Mouse (Mus musculus): Measurements from ENCODE around the gene Rtp3. TPM values are rescaled to one million over a fixed set of nuclear protein-coding genes. Genes with fewer than 3 reads are reported as not detected.

Rtp3 gene
- polyA plus RNA-seq, 1 experiment from 2014 or later, result not detected

- 5% methylated on average over 5 of the region's 5 CpGs for WGBS
- no peaks in the 10 kb centered on the region for H3K36me3 ChIP-seq
Measured at GRCm38 (mm10) chr9:110997245-110997644, 6.9 kb upstream of the Rtp3 start.

GRCm38 (mm10) chr9:110994716-110995172 lies 4.4 kb upstream of the Rtp3 start:
- DNase-seq (ENCODE audit: low spot score), result peak; percentile 83
- Histone ChIP-seq H3K9me3 (no peaks in the 10 kb centered on the region), H3K4me1 (replicated peaks) (peaks cover 16% of the 10 kb centered on the region; the same call in 1 of the 2 replicates), H3K4me3 (peak overlapping the region; percentile 51), H3K27ac (peak overlapping the region; percentile 86), H3K27me3 (ENCODE audit: insufficient read depth, poor library complexity, severe bottlenecking) (no peaks in the 10 kb centered on the region), H3K36me3 (no peaks in the 10 kb centered on the region)
- 8% methylated on average over 13 of the region's 13 CpGs for WGBS

More at GRCm38 (mm10) chr9:110997245-110997644, 6.9 kb upstream of the Rtp3 start:
- Histone ChIP-seq H3K9me3 (no peaks in the 10 kb centered on the region), H3K27ac (no peak overlapping the region), H3K27me3 (ENCODE audit: insufficient read depth, poor library complexity, severe bottlenecking) (no peaks in the 10 kb centered on the region), H3K4me1 (replicated peaks) (peaks cover 20% of the 10 kb centered on the region; the same call in 1 of the 2 replicates), H3K4me3 (no peak overlapping the region)
- peak; percentile 69 for DNase-seq (ENCODE audit: low spot score)

GRCm38 (mm10) chr9:110993281-110993709 lies 2.9 kb upstream of the Rtp3 start:
- H3K36me3 ChIP-seq, result no peaks in the 10 kb centered on the region
- peak; percentile 11 for DNase-seq (ENCODE audit: low spot score)
- no peaks in the 10 kb centered on the region for H3K27me3 ChIP-seq (ENCODE audit: insufficient read depth, poor library complexity, severe bottlenecking)
- no peaks in the 10 kb centered on the region for H3K9me3 ChIP-seq
- H3K4me1 ChIP-seq (replicated peaks), result 0 out of 2 replicates have a peak, but pooled peaks cover 7% of the 10 kb centered on the region
- H3K4me3 ChIP-seq, result no peak overlapping the region
- H3K27ac ChIP-seq, result no peak overlapping the region
- WGBS, result 41% methylated on average over 3 of the region's 3 CpGs

GRCm38 (mm10) chr9:110989543-110989942 lies 840 bp downstream of the Rtp3 start:
- Histone ChIP-seq H3K27me3 (ENCODE audit: insufficient read depth, poor library complexity, severe bottlenecking) (no peaks in the 10 kb centered on the region), H3K4me1 (replicated peaks) (0 out of 2 replicates have a peak, but pooled peaks cover 4% of the 10 kb centered on the region), H3K4me3 (no peak overlapping the region), H3K9me3 (0 out of 2 replicates have a peak, but pooled peaks cover 3% of the 10 kb centered on the region), H3K27ac (no peak overlapping the region), H3K36me3 (no peaks in the 10 kb centered on the region)
- 80% methylated on average over 2 of the region's 2 CpGs for WGBS
- DNase-seq (ENCODE audit: low spot score), result no peak

- Histone ChIP-seq H3K4me3 (no peak overlapping the region), H3K36me3 (no peaks in the 10 kb centered on the region), H3K9me3 (0 out of 2 replicates have a peak, but pooled peaks cover 3% of the 10 kb centered on the region), H3K4me1 (replicated peaks) (0 out of 2 replicates have a peak, but pooled peaks cover 4% of the 10 kb centered on the region), H3K27me3 (ENCODE audit: insufficient read depth, poor library complexity, severe bottlenecking) (no peaks in the 10 kb centered on the region), H3K27ac (no peak overlapping the region)
- no peak for DNase-seq (ENCODE audit: low spot score)
- 67% methylated on average over 4 of the region's 4 CpGs for WGBS
Measured at GRCm38 (mm10) chr9:110989141-110989540, 1.2 kb downstream of the Rtp3 start.

- Histone ChIP-seq H3K36me3 (no peaks in the 10 kb centered on the region), H3K27ac (no peak overlapping the region), H3K27me3 (ENCODE audit: insufficient read depth, poor library complexity, severe bottlenecking) (no peaks in the 10 kb centered on the region), H3K4me3 (no peak overlapping the region), H3K9me3 (0 out of 2 replicates have a peak, but pooled peaks cover 3% of the 10 kb centered on the region), H3K4me1 (replicated peaks) (no peaks in the 10 kb centered on the region)
- DNase-seq (ENCODE audit: low spot score), result no peak
- 90% methylated on average over 3 of the region's 3 CpGs for WGBS
Measured at GRCm38 (mm10) chr9:110988078-110988477, 2.3 kb downstream of the Rtp3 start.

- no peak for DNase-seq (ENCODE audit: low spot score)
- Histone ChIP-seq H3K27me3 (ENCODE audit: insufficient read depth, poor library complexity, severe bottlenecking) (no peaks in the 10 kb centered on the region), H3K9me3 (0 out of 2 replicates have a peak, but pooled peaks cover 3% of the 10 kb centered on the region), H3K4me3 (no peak overlapping the region), H3K36me3 (no peaks in the 10 kb centered on the region), H3K27ac (no peak overlapping the region), H3K4me1 (replicated peaks) (no peaks in the 10 kb centered on the region)
- WGBS, result 79% methylated on average over 4 of the region's 4 CpGs
Measured at GRCm38 (mm10) chr9:110987331-110987730, 3.1 kb downstream of the Rtp3 start.

GRCm38 (mm10) chr9:110985951-110986350 lies 4.4 kb downstream of the Rtp3 start:
- Histone ChIP-seq H3K9me3 (0 out of 2 replicates have a peak, but pooled peaks cover 3% of the 10 kb centered on the region), H3K4me1 (replicated peaks) (no peaks in the 10 kb centered on the region), H3K27ac (no peak overlapping the region), H3K27me3 (ENCODE audit: insufficient read depth, poor library complexity, severe bottlenecking) (no peaks in the 10 kb centered on the region), H3K4me3 (no peak overlapping the region), H3K36me3 (no peaks in the 10 kb centered on the region)
- 87% methylated on average over 8 of the region's 8 CpGs for WGBS
- no peak for DNase-seq (ENCODE audit: low spot score)

GRCm38 (mm10) chr9:110985541-110985940 lies 4.8 kb downstream of the Rtp3 start:
- no peaks in the 10 kb centered on the region for H3K4me1 ChIP-seq (replicated peaks)
- H3K27me3 ChIP-seq (ENCODE audit: insufficient read depth, poor library complexity, severe bottlenecking), result no peaks in the 10 kb centered on the region
- H3K9me3 ChIP-seq, result 0 out of 2 replicates have a peak, but pooled peaks cover 3% of the 10 kb centered on the region
- H3K4me3 ChIP-seq, result no peak overlapping the region
- 95% methylated on average over 5 of the region's 5 CpGs for WGBS
- H3K36me3 ChIP-seq, result no peaks in the 10 kb centered on the region
- H3K27ac ChIP-seq, result no peak overlapping the region
- no peak for DNase-seq (ENCODE audit: low spot score)

GRCm38 (mm10) chr9:110984096-110984495 lies 6.3 kb downstream of the Rtp3 start:
- Histone ChIP-seq H3K27ac (no peak overlapping the region), H3K4me3 (no peak overlapping the region), H3K27me3 (ENCODE audit: insufficient read depth, poor library complexity, severe bottlenecking) (no peaks in the 10 kb centered on the region), H3K4me1 (replicated peaks) (no peaks in the 10 kb centered on the region), H3K9me3 (0 out of 2 replicates have a peak, but pooled peaks cover 3% of the 10 kb centered on the region), H3K36me3 (no peaks in the 10 kb centered on the region)
- no peak for DNase-seq (ENCODE audit: low spot score)
- WGBS, result 92% methylated on average over 9 of the region's 9 CpGs

- H3K27me3 ChIP-seq (ENCODE audit: insufficient read depth, poor library complexity, severe bottlenecking), result no peaks in the 10 kb centered on the region
- 54% methylated on average over 4 of the region's 4 CpGs for WGBS
- no peak overlapping the region for H3K27ac ChIP-seq
- H3K4me1 ChIP-seq (replicated peaks), result no peaks in the 10 kb centered on the region
- H3K9me3 ChIP-seq, result 0 out of 2 replicates have a peak, but pooled peaks cover 3% of the 10 kb centered on the region
- H3K36me3 ChIP-seq, result no peaks in the 10 kb centered on the region
- no peak overlapping the region for H3K4me3 ChIP-seq
- no peak for DNase-seq (ENCODE audit: low spot score)
Measured at GRCm38 (mm10) chr9:110982351-110982750, 8.0 kb downstream of the Rtp3 start.

- H3K9me3 ChIP-seq, result no peaks in the 10 kb centered on the region
- H3K36me3 ChIP-seq, result no peaks in the 10 kb centered on the region
- no peak for DNase-seq (ENCODE audit: low spot score)
- H3K27me3 ChIP-seq (ENCODE audit: insufficient read depth, poor library complexity, severe bottlenecking), result no peaks in the 10 kb centered on the region
- no peak overlapping the region for H3K27ac ChIP-seq
- 93% methylated on average over 11 of the region's 11 CpGs for WGBS
- no peak overlapping the region for H3K4me3 ChIP-seq
- no peaks in the 10 kb centered on the region for H3K4me1 ChIP-seq (replicated peaks)
Measured at GRCm38 (mm10) chr9:110979411-110979810, 11.0 kb downstream of the Rtp3 start.

GRCm38 (mm10) chr9:110965910-110966231 lies 24.5 kb downstream of the Rtp3 start:
- WGBS, result 82% methylated on average over 2 of the region's 2 CpGs
- H3K27me3 ChIP-seq (ENCODE audit: insufficient read depth, poor library complexity, severe bottlenecking), result no peaks in the 10 kb centered on the region
- no peak for DNase-seq (ENCODE audit: low spot score)
- no peaks in the 10 kb centered on the region for H3K4me1 ChIP-seq (replicated peaks)
- no peak overlapping the region for H3K27ac ChIP-seq
- H3K36me3 ChIP-seq, result no peaks in the 10 kb centered on the region
- no peak overlapping the region for H3K4me3 ChIP-seq
- no peaks in the 10 kb centered on the region for H3K9me3 ChIP-seq

Measured in hindbrain, embryonic 10.5 days (tissue).